Mouse (Mus musculus) megakaryocyte-erythroid progenitor cell, adult 5 weeks (primary cell): ENCODE data around the gene Snapc4. TPM values are rescaled to one million over a fixed set of nuclear protein-coding genes. Genes with fewer than 3 reads are reported as not detected.

ENCODE experiments used
- polyA plus RNA-seq: library from polyadenylated mRNA; stranded (reverse); fragments of >175 nt; gene quantifications from 2 replicates; pipeline ENCODE4 v1.2.3, GENCODE M21; 2012

The Snapc4 gene
- 39.7 and 63.6 TPM in 2 replicates for polyA plus RNA-seq

DNA sequence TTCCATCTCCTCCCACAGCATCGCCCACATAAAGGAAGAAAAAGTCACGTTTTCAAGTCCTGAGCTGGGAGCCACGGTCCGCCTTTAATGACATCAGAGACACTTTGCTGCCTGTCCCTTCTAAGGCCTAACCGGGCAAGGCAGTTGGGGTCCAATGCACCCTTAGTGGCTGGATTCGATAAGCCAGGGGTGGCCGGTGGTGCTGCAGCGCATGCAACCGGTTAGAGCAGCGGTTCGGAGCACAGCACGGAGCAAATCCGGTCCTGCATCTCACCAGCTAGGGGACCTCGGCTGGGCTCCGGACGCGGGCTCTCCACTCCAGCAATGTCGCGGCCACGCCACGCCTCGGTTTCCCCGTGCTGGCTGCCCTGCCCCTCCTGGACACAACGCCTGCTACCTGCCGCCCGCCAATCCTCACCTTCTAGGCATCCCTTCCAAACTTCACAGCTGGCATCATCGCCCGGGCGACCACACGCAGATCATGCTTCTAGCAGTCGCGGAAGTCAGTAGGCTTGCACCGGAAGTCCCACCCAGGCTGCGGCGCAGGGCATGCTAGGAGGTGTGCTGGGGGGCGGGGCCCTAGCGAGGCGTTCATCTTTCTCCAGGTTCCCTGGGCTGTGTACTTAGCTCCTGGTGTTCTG, at the start of gene Snapc4:
TSS of gene Snapc4 (minus strand) at position 523 of the 641 bp plus-strand sequence.

GRCm38 (mm10) chr2:26408515-26409356, 28.3 kb upstream of the Snapc4 start, which contains the start of gene Inpp5e:
Gene Inpp5e (minus strand): TSS chr2:26409203.

GRCm38 (mm10) chr2:26389154-26389690, 8.8 kb upstream of the Snapc4 start, which contains the start of the genes Entr1 and Pmpca:
Gene Entr1 (minus strand): TSS chr2:26389316.
Gene Pmpca (plus strand): TSS chr2:26389339.

DNA sequence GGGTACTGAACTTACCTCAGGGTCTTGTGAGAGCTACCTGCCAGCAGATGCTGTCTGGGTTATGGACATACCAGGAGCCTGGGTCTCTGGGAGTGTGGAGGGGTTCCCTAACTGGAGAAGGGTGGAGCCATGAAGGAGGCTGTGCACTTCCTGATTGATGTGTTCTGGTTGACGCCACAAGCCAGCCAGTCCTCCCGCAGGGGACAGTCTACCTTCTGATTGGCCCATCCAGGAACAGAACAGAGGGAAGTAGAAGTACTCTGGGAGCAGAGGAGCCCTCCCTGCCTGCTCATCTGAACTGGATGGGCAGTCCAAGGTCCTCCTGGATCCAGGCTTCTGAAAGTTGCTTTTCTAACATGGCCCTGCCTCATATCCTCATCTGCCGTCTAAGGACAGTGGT, 19.7 kb downstream of the Snapc4 start, which contains the start of gene Card9:
TSS of gene Card9 (minus strand) at position 147 of the 400 bp plus-strand sequence.

GRCm38 (mm10) chr2:26351358-26352290, 28.8 kb downstream of the Snapc4 start, which contains the start of gene Dnlz:
Gene Dnlz (minus strand): TSS chr2:26352110.

DNA sequence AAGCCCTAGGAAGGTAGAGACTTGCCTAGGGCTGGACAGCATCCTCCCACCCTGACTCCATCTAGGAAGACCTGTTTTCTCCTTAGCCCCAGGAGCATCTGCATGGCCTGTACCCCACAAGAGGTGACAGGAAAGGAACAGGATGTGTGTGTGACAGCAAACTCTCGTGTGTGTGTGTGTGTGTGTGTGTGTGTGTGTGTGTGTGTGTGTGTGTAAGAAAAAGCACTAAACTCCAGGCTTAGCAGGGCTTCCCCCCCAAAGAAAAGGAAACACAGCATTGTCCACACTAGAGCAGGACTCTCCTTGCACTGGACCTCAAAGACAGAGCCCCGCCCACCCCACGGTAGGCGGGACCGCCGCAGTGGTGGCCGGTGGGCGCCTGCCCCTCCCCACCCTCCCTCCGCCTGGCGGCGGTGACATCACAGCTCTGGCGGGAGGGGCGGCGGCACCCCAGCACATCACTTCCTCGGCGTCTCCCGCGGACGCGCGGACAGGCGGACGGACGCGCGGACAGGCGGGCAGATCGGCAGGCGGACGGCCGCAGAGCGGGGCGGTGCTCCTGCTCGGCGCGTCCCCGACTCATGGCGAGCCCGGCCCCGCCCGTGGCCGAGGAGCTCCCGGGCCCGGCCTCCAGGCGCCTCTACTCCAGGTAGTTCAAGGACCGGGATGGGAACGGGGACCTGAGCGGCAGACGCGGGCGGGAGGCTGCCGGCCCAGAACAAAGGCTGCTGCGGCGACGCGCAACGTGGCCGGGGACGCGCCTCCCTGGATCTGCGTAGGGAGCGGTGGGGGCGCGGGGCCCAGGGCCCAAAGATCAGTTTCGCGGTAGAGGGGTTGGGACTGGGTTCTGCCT, 65.2 kb downstream of the Snapc4 start, which contains the start of gene Gpsm1:
TSS of gene Gpsm1 (plus strand) at position 444 of the 853 bp plus-strand sequence.

Other genes with a start within 250 kb of the Snapc4 start
- gene Lhx3, start 172.4 kb downstream of the Snapc4 start, polyA plus RNA-seq, result 0.06 TPM in 1 of 2 replicates, not detected in the other
- 5.6 TPM in 2 replicates for gene Qsox2, start 143.1 kb downstream of the Snapc4 start, polyA plus RNA-seq
- 0.02 TPM in 2 replicates for gene Ccdc187, start 86.1 kb downstream of the Snapc4 start, polyA plus RNA-seq
- gene Gpsm1, start 65.1 kb downstream of the Snapc4 start, polyA plus RNA-seq, result 54.7 and 77.0 TPM in 2 replicates
- 18.0 and 21.7 TPM in 2 replicates for gene Dnlz, start 28.5 kb downstream of the Snapc4 start, polyA plus RNA-seq
- 222 and 257 TPM in 2 replicates for gene Card9, start 19.7 kb downstream of the Snapc4 start, polyA plus RNA-seq
- gene Entr1, start 8.7 kb upstream of the Snapc4 start, polyA plus RNA-seq, result 75.4 and 97.5 TPM in 2 replicates
- gene Pmpca, start 8.7 kb upstream of the Snapc4 start, polyA plus RNA-seq, result 385 and 421 TPM in 2 replicates
- gene Inpp5e, start 28.6 kb upstream of the Snapc4 start, polyA plus RNA-seq, result 13.3 and 16.9 TPM in 2 replicates
- gene Sec16a, start 64.6 kb upstream of the Snapc4 start, polyA plus RNA-seq, result 30.5 and 33.9 TPM in 2 replicates
- gene Notch1, start 136.0 kb upstream of the Snapc4 start, polyA plus RNA-seq, result 44.7 and 51.9 TPM in 2 replicates
- gene Egfl7, start 199.4 kb upstream of the Snapc4 start, polyA plus RNA-seq, result 47.7 and 83.0 TPM in 2 replicates
- gene Gm20532, start 206.0 kb upstream of the Snapc4 start, polyA plus RNA-seq, result 0.26 and 0.64 TPM in 2 replicates
- gene Agpat2, start 223.8 kb upstream of the Snapc4 start, polyA plus RNA-seq, result 67.6 and 69.0 TPM in 2 replicates
- gene Fam69b, start 247.8 kb upstream of the Snapc4 start, polyA plus RNA-seq, result 9.0 and 14.8 TPM in 2 replicates